Mouse (Mus musculus): ENCODE results near the gene Shroom2. TPM values are rescaled to one million over a fixed set of nuclear protein-coding genes. Genes with fewer than 3 reads are reported as not detected.

Gene Shroom2
- polyA plus RNA-seq, 1 experiment, result 5.6 TPM

Other genes starting within 250 kb of the Shroom2 start
- gene Cldn34a, start 206.1 kb downstream of the Shroom2 start, polyA plus RNA-seq (2012; rRNA removed), result not detected in 2 replicates
- gene Gpr143, start 12.5 kb upstream of the Shroom2 start, polyA plus RNA-seq (2012; rRNA removed), result not detected in 2 replicates
- 0.03 and 0.06 TPM in 2 replicates for gene Usp51, start 237.0 kb upstream of the Shroom2 start, polyA plus RNA-seq (2012; rRNA removed)